Mouse (Mus musculus): ENCODE measurements around the gene Wnt11. TPM values are rescaled to one million over a fixed set of nuclear protein-coding genes. Genes with fewer than 3 reads are reported as not detected.

Gene Wnt11
- polyA plus RNA-seq (2014; fragmentation: Nextera tagmentation; extraction: Ambion mirVana) = 4.2 and 6.0 TPM in 2 replicates

- H3K9me3 ChIP-seq (replicated peaks; ENCODE audit: control insufficient read depth, low read length) = no peaks in the 10 kb centered on the region
- peak; percentile 58 for DNase-seq (ENCODE audit: low spot score)
- no peaks in the 10 kb centered on the region for H3K36me3 ChIP-seq (replicated peaks; ENCODE audit: control insufficient read depth, insufficient read depth, low read depth, low read length)
- H3K9ac ChIP-seq (replicated peaks; ENCODE audit: low read length) = peak within 1 kb of the TSS; percentile 65
- H3K4me2 ChIP-seq (ENCODE audit: low read depth, low read length) = peak within 1 kb of the TSS; percentile 97
- H3K4me1 ChIP-seq (ENCODE audit: control insufficient read depth, insufficient read depth, low read length) = no peaks in the 10 kb centered on the region; the same call in none of the 2 replicates
- H3K27ac ChIP-seq (replicated peaks; ENCODE audit: low read depth, low read length) = no peak within 1 kb of the TSS
- peaks cover 57% of the 10 kb centered on the region for H3K27me3 ChIP-seq (ENCODE audit: control insufficient read depth, insufficient read depth, low read length)
- under 1% methylated on average over 64 of the region's 66 CpGs for WGBS
- peak within 1 kb of the TSS; percentile 47 for H3K4me3 ChIP-seq (ENCODE audit: low read depth, low read length)
- no peak for ATAC-seq (replicated peaks; ENCODE audit: insufficient number of reproducible peaks, low FRiP score, low TSS enrichment, low read depth)
Measured at GRCm38 (mm10) chr7:98834711-98835321, at the start of gene Wnt11. TSS of gene Wnt11 (plus strand) at chr7:98835112.

GRCm38 (mm10) chr7:98786792-98787612 is 47.9 kb upstream of the Wnt11 start:
- no peak overlapping the region; the same call in 1 of the 2 replicates for H3K4me2 ChIP-seq (ENCODE audit: low read depth, low read length)
- no peak overlapping the region for H3K4me3 ChIP-seq (ENCODE audit: low read depth, low read length)
- H3K9me3 ChIP-seq (replicated peaks; ENCODE audit: control insufficient read depth, low read length) = no peaks in the 10 kb centered on the region
- 58% methylated on average over 11 of the region's 11 CpGs for whole genome bisulfite sequencing
- H3K9ac ChIP-seq (replicated peaks; ENCODE audit: low read length) = no peak overlapping the region
- H3K27me3 ChIP-seq (ENCODE audit: control insufficient read depth, insufficient read depth, low read length) = no peaks in the 10 kb centered on the region
- no peak overlapping the region for H3K27ac ChIP-seq (replicated peaks; ENCODE audit: low read depth, low read length)
- H3K4me1 ChIP-seq (ENCODE audit: control insufficient read depth, insufficient read depth, low read length) = peaks cover 10% of the 10 kb centered on the region
- DNase-seq (ENCODE audit: low spot score) = peak; percentile 26
- no peak for ATAC-seq (replicated peaks; ENCODE audit: insufficient number of reproducible peaks, low FRiP score, low TSS enrichment, low read depth)
- no peaks in the 10 kb centered on the region for H3K36me3 ChIP-seq (replicated peaks; ENCODE audit: control insufficient read depth, insufficient read depth, low read depth, low read length)

GRCm38 (mm10) chr7:98788721-98789120 is 46.2 kb upstream of the Wnt11 start:
- WGBS = 88% methylated on average over 7 of the region's 7 CpGs
- Histone ChIP-seq H3K4me3 (ENCODE audit: low read depth, low read length) (no peak overlapping the region), H3K9me3 (replicated peaks; ENCODE audit: control insufficient read depth, low read length) (no peaks in the 10 kb centered on the region), H3K4me1 (ENCODE audit: control insufficient read depth, insufficient read depth, low read length) (peaks cover 10% of the 10 kb centered on the region), H3K4me2 (ENCODE audit: low read depth, low read length) (no peak overlapping the region), H3K27me3 (ENCODE audit: control insufficient read depth, insufficient read depth, low read length) (no peaks in the 10 kb centered on the region), H3K36me3 (replicated peaks; ENCODE audit: control insufficient read depth, insufficient read depth, low read depth, low read length) (no peaks in the 10 kb centered on the region), H3K9ac (replicated peaks; ENCODE audit: low read length) (no peak overlapping the region), H3K27ac (replicated peaks; ENCODE audit: low read depth, low read length) (no peak overlapping the region)
- ATAC-seq (replicated peaks; ENCODE audit: insufficient number of reproducible peaks, low FRiP score, low TSS enrichment, low read depth) (no peak), DNase-seq (ENCODE audit: low spot score) (no peak)

GRCm38 (mm10) chr7:98789121-98789520 is 45.8 kb upstream of the Wnt11 start:
- peaks cover 7% of the 10 kb centered on the region for H3K4me1 ChIP-seq (ENCODE audit: control insufficient read depth, insufficient read depth, low read length)
- 83% methylated on average over 4 of the region's 4 CpGs for WGBS
- H3K4me2 ChIP-seq (ENCODE audit: low read depth, low read length) = no peak overlapping the region
- H3K27ac ChIP-seq (replicated peaks; ENCODE audit: low read depth, low read length) = no peak overlapping the region
- no peaks in the 10 kb centered on the region for H3K9me3 ChIP-seq (replicated peaks; ENCODE audit: control insufficient read depth, low read length)
- no peak overlapping the region for H3K9ac ChIP-seq (replicated peaks; ENCODE audit: low read length)
- H3K27me3 ChIP-seq (ENCODE audit: control insufficient read depth, insufficient read depth, low read length) = no peaks in the 10 kb centered on the region
- ATAC-seq (replicated peaks; ENCODE audit: insufficient number of reproducible peaks, low FRiP score, low TSS enrichment, low read depth) = no peak
- H3K36me3 ChIP-seq (replicated peaks; ENCODE audit: control insufficient read depth, insufficient read depth, low read depth, low read length) = no peaks in the 10 kb centered on the region
- no peak overlapping the region for H3K4me3 ChIP-seq (ENCODE audit: low read depth, low read length)
- DNase-seq (ENCODE audit: low spot score) = no peak

- 72% methylated on average over 5 of the region's 5 CpGs for WGBS
- Histone ChIP-seq H3K27ac (replicated peaks; ENCODE audit: low read depth, low read length) (no peak overlapping the region), H3K36me3 (replicated peaks; ENCODE audit: control insufficient read depth, insufficient read depth, low read depth, low read length) (no peaks in the 10 kb centered on the region), H3K9ac (replicated peaks; ENCODE audit: low read length) (no peak overlapping the region), H3K4me2 (ENCODE audit: low read depth, low read length) (no peak overlapping the region), H3K9me3 (replicated peaks; ENCODE audit: control insufficient read depth, low read length) (no peaks in the 10 kb centered on the region), H3K4me3 (ENCODE audit: low read depth, low read length) (no peak overlapping the region), H3K27me3 (ENCODE audit: control insufficient read depth, insufficient read depth, low read length) (no peaks in the 10 kb centered on the region), H3K4me1 (ENCODE audit: control insufficient read depth, insufficient read depth, low read length) (peaks cover 3% of the 10 kb centered on the region; the same call in 1 of the 2 replicates)
- ATAC-seq (replicated peaks; ENCODE audit: insufficient number of reproducible peaks, low FRiP score, low TSS enrichment, low read depth) (no peak), DNase-seq (ENCODE audit: low spot score) (no peak)
Measured at GRCm38 (mm10) chr7:98791864-98792263, 43.0 kb upstream of the Wnt11 start.

DNA sequence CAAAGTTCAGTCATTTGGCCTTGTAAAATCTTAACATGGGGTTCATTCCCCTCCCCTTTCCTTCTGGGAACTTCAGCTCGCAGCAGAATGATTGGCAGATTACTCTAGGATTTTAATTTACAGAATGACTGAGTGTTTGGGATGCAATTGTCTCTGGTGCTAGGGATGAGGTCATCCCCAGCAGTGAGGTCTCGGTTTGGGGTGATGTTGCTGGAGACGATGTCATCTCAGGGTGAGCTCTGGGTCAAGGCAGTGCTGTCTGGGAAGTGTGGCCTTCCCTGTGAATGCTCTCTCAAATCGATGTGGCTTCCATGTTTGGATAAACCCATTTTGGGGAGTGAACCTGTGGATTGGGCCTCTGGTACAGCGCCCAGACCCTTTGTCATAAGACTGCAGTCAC is 41.1 kb upstream of the Wnt11 start:
- no peak for ATAC-seq (replicated peaks; ENCODE audit: insufficient number of reproducible peaks, low FRiP score, low TSS enrichment, low read depth)
- Histone ChIP-seq H3K4me2 (ENCODE audit: low read depth, low read length) (no peak overlapping the region), H3K4me3 (ENCODE audit: low read depth, low read length) (no peak overlapping the region), H3K27me3 (ENCODE audit: control insufficient read depth, insufficient read depth, low read length) (no peaks in the 10 kb centered on the region), H3K9ac (replicated peaks; ENCODE audit: low read length) (no peak overlapping the region), H3K27ac (replicated peaks; ENCODE audit: low read depth, low read length) (no peak overlapping the region), H3K4me1 (ENCODE audit: control insufficient read depth, insufficient read depth, low read length) (peaks cover 8% of the 10 kb centered on the region), H3K9me3 (replicated peaks; ENCODE audit: control insufficient read depth, low read length) (no peaks in the 10 kb centered on the region), H3K36me3 (replicated peaks; ENCODE audit: control insufficient read depth, insufficient read depth, low read depth, low read length) (no peaks in the 10 kb centered on the region)
- no peak for DNase-seq (ENCODE audit: low spot score)
- WGBS = 77% methylated on average over 5 of the region's 5 CpGs

DNA sequence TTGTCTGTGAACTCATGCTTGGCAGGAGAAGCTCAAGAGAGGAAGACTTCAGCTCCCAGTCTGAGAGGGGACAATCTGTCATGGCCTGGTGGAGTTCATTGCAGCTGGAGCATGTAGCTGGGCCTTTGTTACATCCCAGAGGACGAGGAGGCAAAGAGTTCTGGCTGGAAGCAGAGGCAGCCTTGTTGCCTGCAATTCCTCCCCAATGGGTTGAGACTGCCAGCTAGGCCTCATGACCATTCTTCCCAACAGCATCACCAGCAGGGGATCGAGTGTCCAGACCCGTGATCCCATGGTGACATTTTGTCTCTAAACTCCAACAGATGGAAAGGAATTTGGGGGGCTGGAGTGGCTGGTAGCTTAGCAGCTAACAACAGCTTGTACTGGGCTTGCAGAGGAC is 40.5 kb upstream of the Wnt11 start:
- ATAC-seq (replicated peaks; ENCODE audit: insufficient number of reproducible peaks, low FRiP score, low TSS enrichment, low read depth) (no peak), DNase-seq (ENCODE audit: low spot score) (no peak)
- H3K4me3 ChIP-seq (ENCODE audit: low read depth, low read length) = no peak overlapping the region
- no peaks in the 10 kb centered on the region for H3K36me3 ChIP-seq (replicated peaks; ENCODE audit: control insufficient read depth, insufficient read depth, low read depth, low read length)
- H3K4me1 ChIP-seq (ENCODE audit: control insufficient read depth, insufficient read depth, low read length) = peaks cover 8% of the 10 kb centered on the region
- 46% methylated on average over 3 of the region's 3 CpGs for WGBS
- H3K27ac ChIP-seq (replicated peaks; ENCODE audit: low read depth, low read length) = no peak overlapping the region
- H3K9me3 ChIP-seq (replicated peaks; ENCODE audit: control insufficient read depth, low read length) = no peaks in the 10 kb centered on the region
- no peak overlapping the region for H3K4me2 ChIP-seq (ENCODE audit: low read depth, low read length)
- no peak overlapping the region for H3K9ac ChIP-seq (replicated peaks; ENCODE audit: low read length)
- no peaks in the 10 kb centered on the region for H3K27me3 ChIP-seq (ENCODE audit: control insufficient read depth, insufficient read depth, low read length)

DNA sequence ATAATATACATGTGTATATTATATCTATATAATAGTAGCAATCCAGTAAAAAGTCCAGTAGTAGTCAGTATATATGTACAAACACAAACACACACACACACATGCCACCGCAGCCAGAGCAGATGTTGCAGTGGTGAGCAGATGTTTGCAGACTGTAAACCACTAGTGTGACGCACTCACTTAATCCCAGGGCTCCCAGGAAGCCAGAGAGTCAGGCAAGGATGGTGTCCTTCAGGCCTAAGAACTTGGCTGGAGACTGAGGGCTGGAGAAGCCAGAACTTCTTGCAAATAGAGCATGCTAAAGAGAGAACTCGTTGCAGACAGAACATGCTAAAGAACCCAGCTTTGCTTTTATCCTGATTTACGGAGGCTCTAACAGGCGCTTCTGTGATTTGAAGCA is 39.3 kb upstream of the Wnt11 start:
- DNase-seq (ENCODE audit: low spot score) (no peak), ATAC-seq (replicated peaks; ENCODE audit: insufficient number of reproducible peaks, low FRiP score, low TSS enrichment, low read depth) (no peak)
- no peak overlapping the region for H3K9ac ChIP-seq (replicated peaks; ENCODE audit: low read length)
- no peak overlapping the region for H3K4me3 ChIP-seq (ENCODE audit: low read depth, low read length)
- no peak overlapping the region for H3K27ac ChIP-seq (replicated peaks; ENCODE audit: low read depth, low read length)
- H3K9me3 ChIP-seq (replicated peaks; ENCODE audit: control insufficient read depth, low read length) = no peaks in the 10 kb centered on the region
- no peaks in the 10 kb centered on the region for H3K27me3 ChIP-seq (ENCODE audit: control insufficient read depth, insufficient read depth, low read length)
- H3K36me3 ChIP-seq (replicated peaks; ENCODE audit: control insufficient read depth, insufficient read depth, low read depth, low read length) = no peaks in the 10 kb centered on the region
- 89% methylated on average over 5 of the region's 5 CpGs for WGBS
- H3K4me1 ChIP-seq (ENCODE audit: control insufficient read depth, insufficient read depth, low read length) = peaks cover 8% of the 10 kb centered on the region
- H3K4me2 ChIP-seq (ENCODE audit: low read depth, low read length) = no peak overlapping the region

Measured in embryonic facial prominence, embryonic 11.5 days (tissue).